Mouse (Mus musculus) megakaryocyte, embryonic 14.5 days (primary cell): Measurements from ENCODE around the gene Gpr15.

Experiments used
- FLI1 ChIP-seq: IDR thresholded peaks from 2 replicates; pipeline ENCODE4 v1.6.1; 2012; ENCODE audit warnings: low read length, inconsistent platforms, mixed read lengths
- GATA1 ChIP-seq: IDR thresholded peaks from 3 replicates; pipeline ENCODE4 v1.6.1; 2012; ENCODE audit warnings: mixed read lengths, low read length, inconsistent platforms, borderline replicate concordance

DNA sequence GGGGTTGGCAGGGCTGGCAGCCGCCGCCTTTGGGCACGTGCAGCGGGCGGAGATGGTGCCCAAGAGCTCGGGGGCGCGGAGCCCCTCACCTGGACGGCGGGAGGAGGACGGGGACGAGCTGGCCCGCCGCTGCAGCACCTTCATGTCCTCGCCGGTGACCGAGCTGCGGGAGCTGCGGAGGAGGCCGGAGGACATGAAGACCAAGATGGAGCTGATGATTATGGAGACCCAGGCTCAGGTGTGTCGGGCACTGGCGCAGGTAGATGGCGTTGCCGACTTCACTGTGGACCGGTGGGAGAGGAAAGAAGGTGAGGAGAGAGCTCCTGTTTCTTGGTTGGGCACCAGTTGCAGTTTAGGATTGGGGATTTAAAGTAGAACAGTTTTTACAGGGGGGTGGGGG lies 48.2 kb downstream of the Gpr15 start:
- TF ChIP-seq GATA1 = no peak
- no peak for TF ChIP-seq FLI1
